ENCODE assay signal across 25 mouse cellular contexts in genomic region chr5:76244430-76244829, GRCm38 (mm10).
"Had no signal": no experiment of that assay in that cellular context is flagged by ENCODE, and none has a peak within 500 bp of the region (broad histone marks: within the 10 kb centered on the region; RNA-seq: fewer than 3 reads in every experiment).

No protein-coding gene starts in this region.

- H3K9me3 ChIP-seq: embryonic facial prominence, embryonic 10.5 days; embryonic facial prominence, embryonic 12.5 days; embryonic facial prominence, embryonic 13.5 days; embryonic facial prominence, embryonic 15.5 days; forebrain, embryonic 10.5 days; forebrain, embryonic 12.5 days; forebrain, embryonic 13.5 days; forebrain, embryonic 15.5 days had no signal

- H3K4me2 ChIP-seq: embryonic facial prominence, embryonic 12.5 days; embryonic facial prominence, embryonic 13.5 days; embryonic facial prominence, embryonic 15.5 days; forebrain, embryonic 12.5 days; forebrain, embryonic 13.5 days; forebrain, embryonic 15.5 days had no signal

- H3K27ac ChIP-seq: embryonic facial prominence, embryonic 10.5 days; embryonic facial prominence, embryonic 12.5 days; embryonic facial prominence, embryonic 13.5 days; embryonic facial prominence, embryonic 15.5 days; forebrain, embryonic 10.5 days; forebrain, embryonic 12.5 days; forebrain, embryonic 13.5 days; forebrain, embryonic 15.5 days; gastrocnemius, adult 2 months; heart, adult 2 months had no signal

- H3K9ac ChIP-seq: embryonic facial prominence, embryonic 12.5 days; embryonic facial prominence, embryonic 13.5 days; embryonic facial prominence, embryonic 15.5 days; forebrain, embryonic 12.5 days; forebrain, embryonic 13.5 days; forebrain, embryonic 15.5 days; forebrain, postnatal 0 days had no signal

- H3K4me3 ChIP-seq: embryonic facial prominence, embryonic 10.5 days; embryonic facial prominence, embryonic 12.5 days; embryonic facial prominence, embryonic 13.5 days; embryonic facial prominence, embryonic 15.5 days; erythroblast, embryonic 14.5 days; forebrain, embryonic 10.5 days; forebrain, embryonic 12.5 days; forebrain, embryonic 13.5 days; forebrain, embryonic 15.5 days; gastrocnemius, adult 2 months; heart, adult 2 months had no signal

- H3K4me1 ChIP-seq: embryonic facial prominence, embryonic 10.5 days; embryonic facial prominence, embryonic 12.5 days; embryonic facial prominence, embryonic 13.5 days; embryonic facial prominence, embryonic 15.5 days; forebrain, embryonic 10.5 days; forebrain, embryonic 12.5 days; forebrain, embryonic 13.5 days had no signal

- DNase-seq: cerebellum, adult 8-10 months; cerebellum, adult 9-10 months; cerebellum, adult 9-11 months; cerebellum, postnatal 10 days; cerebellum, postnatal 14 days; cerebellum, postnatal 25 days; cerebellum, postnatal 36 days; embryo, embryonic 11 days; forebrain, postnatal 0 days; gastrocnemius, adult 2 months; gastrocnemius, postnatal 10 days; gastrocnemius, postnatal 14 days; gastrocnemius, postnatal 25 days; gastrocnemius, postnatal 36 days; heart, adult 18-20 months; heart, adult 2 months had no signal

- H3K27me3 ChIP-seq: embryonic facial prominence, embryonic 12.5 days; embryonic facial prominence, embryonic 13.5 days; embryonic facial prominence, embryonic 15.5 days; forebrain, embryonic 12.5 days; forebrain, embryonic 13.5 days; forebrain, embryonic 15.5 days had no signal
